Mouse (Mus musculus): Measurements from ENCODE around the gene Zc3h6. TPM values are rescaled to one million over a fixed set of nuclear protein-coding genes. Genes with fewer than 3 reads are reported as not detected.

Zc3h6 gene
- 1.1 and 2.2 TPM in 2 replicates for polyA plus RNA-seq (2016; fragmentation: Nextera tagmentation; extraction: Ambion mirVana)

GRCm38 (mm10) chr2:128966641-128967580, at the start of gene Zc3h6:
Gene Zc3h6, plus strand, starts transcription at chr2:128967402.
- DNase-seq (ENCODE audit: low spot score): peak; percentile 98
- H3K4me3 ChIP-seq: peak within 1 kb of the TSS; percentile 82
- H3K27ac ChIP-seq: peak within 1 kb of the TSS; percentile 100
- H3K9me3 ChIP-seq (replicated peaks): no peaks in the 10 kb centered on the region
- no peaks in the 10 kb centered on the region for H3K27me3 ChIP-seq (ENCODE audit: low read depth, poor library complexity, severe bottlenecking)
- H3K4me1 ChIP-seq: peaks cover 17% of the 10 kb centered on the region
- no peaks in the 10 kb centered on the region for H3K36me3 ChIP-seq
- WGBS: 2% methylated on average over 65 of the region's 65 CpGs

- no peaks in the 10 kb centered on the region for H3K9me3 ChIP-seq (replicated peaks)
- 87% methylated on average over 4 of the region's 4 CpGs for WGBS
- H3K4me1 ChIP-seq: no peaks in the 10 kb centered on the region
- H3K4me3 ChIP-seq: no peak overlapping the region
- DNase-seq (ENCODE audit: low spot score): no peak
- no peaks in the 10 kb centered on the region for H3K27me3 ChIP-seq (ENCODE audit: low read depth, poor library complexity, severe bottlenecking)
- H3K27ac ChIP-seq: no peak overlapping the region
- H3K36me3 ChIP-seq: peaks cover 39% of the 10 kb centered on the region
Measured at GRCm38 (mm10) chr2:128924799-128925198, 42.4 kb upstream of the Zc3h6 start.

- Histone ChIP-seq H3K9me3 (replicated peaks) (no peaks in the 10 kb centered on the region), H3K27ac (no peak overlapping the region), H3K4me1 (no peaks in the 10 kb centered on the region), H3K36me3 (peaks cover 64% of the 10 kb centered on the region), H3K27me3 (ENCODE audit: low read depth, poor library complexity, severe bottlenecking) (no peaks in the 10 kb centered on the region), H3K4me3 (no peak overlapping the region)
- WGBS: 85% methylated on average over 3 of the region's 3 CpGs
- DNase-seq (ENCODE audit: low spot score): no peak
Measured at GRCm38 (mm10) chr2:128928446-128928845, 38.8 kb upstream of the Zc3h6 start.

GRCm38 (mm10) chr2:128930704-128931103, 36.5 kb upstream of the Zc3h6 start:
- H3K4me1 ChIP-seq: no peaks in the 10 kb centered on the region
- H3K27me3 ChIP-seq (ENCODE audit: low read depth, poor library complexity, severe bottlenecking): no peaks in the 10 kb centered on the region
- no peaks in the 10 kb centered on the region for H3K9me3 ChIP-seq (replicated peaks)
- peaks cover 67% of the 10 kb centered on the region for H3K36me3 ChIP-seq
- no peak for DNase-seq (ENCODE audit: low spot score)
- H3K4me3 ChIP-seq: no peak overlapping the region
- no peak overlapping the region for H3K27ac ChIP-seq

- Histone ChIP-seq H3K27ac (no peak overlapping the region), H3K4me1 (no peaks in the 10 kb centered on the region), H3K36me3 (peaks cover 50% of the 10 kb centered on the region), H3K27me3 (ENCODE audit: low read depth, poor library complexity, severe bottlenecking) (no peaks in the 10 kb centered on the region), H3K4me3 (no peak overlapping the region), H3K9me3 (replicated peaks) (no peaks in the 10 kb centered on the region)
- WGBS: 90% methylated on average over 3 of the region's 3 CpGs
- no peak for DNase-seq (ENCODE audit: low spot score)
Measured at GRCm38 (mm10) chr2:128936256-128936655, 30.9 kb upstream of the Zc3h6 start.

- peaks cover 12% of the 10 kb centered on the region for H3K36me3 ChIP-seq
- H3K9me3 ChIP-seq (replicated peaks): no peaks in the 10 kb centered on the region
- peak within 1 kb of the TSS; percentile 87 for H3K27ac ChIP-seq
- H3K4me1 ChIP-seq: peaks cover 4% of the 10 kb centered on the region; the same call in 1 of the 2 replicates
- peak; percentile 98 for DNase-seq (ENCODE audit: low spot score)
- WGBS: 2% methylated on average over 65 of the region's 65 CpGs
- H3K4me3 ChIP-seq: peak within 1 kb of the TSS; percentile 71
- H3K27me3 ChIP-seq (ENCODE audit: low read depth, poor library complexity, severe bottlenecking): no peaks in the 10 kb centered on the region
Measured at GRCm38 (mm10) chr2:128943538-128944528, 23.4 kb upstream of the Zc3h6 start, which contains the start of gene Zc3h8. Gene Zc3h8, minus strand, starts transcription at chr2:128944077.

GRCm38 (mm10) chr2:128947962-128948588, 19.1 kb upstream of the Zc3h6 start:
- no peaks in the 10 kb centered on the region for H3K4me1 ChIP-seq
- H3K9me3 ChIP-seq (replicated peaks): no peaks in the 10 kb centered on the region
- 36% methylated on average over 6 of the region's 6 CpGs for WGBS
- H3K36me3 ChIP-seq: no peaks in the 10 kb centered on the region
- no peaks in the 10 kb centered on the region for H3K27me3 ChIP-seq (ENCODE audit: low read depth, poor library complexity, severe bottlenecking)
- no peak overlapping the region for H3K27ac ChIP-seq
- DNase-seq (ENCODE audit: low spot score): no peak
- no peak overlapping the region for H3K4me3 ChIP-seq

GRCm38 (mm10) chr2:128954186-128954585, 13.0 kb upstream of the Zc3h6 start:
- H3K36me3 ChIP-seq: no peaks in the 10 kb centered on the region
- no peak for DNase-seq (ENCODE audit: low spot score)
- H3K27me3 ChIP-seq (ENCODE audit: low read depth, poor library complexity, severe bottlenecking): no peaks in the 10 kb centered on the region
- H3K4me1 ChIP-seq: no peaks in the 10 kb centered on the region
- no peak overlapping the region for H3K4me3 ChIP-seq
- no peak overlapping the region for H3K27ac ChIP-seq
- H3K9me3 ChIP-seq (replicated peaks): no peaks in the 10 kb centered on the region

- Histone ChIP-seq H3K27me3 (ENCODE audit: low read depth, poor library complexity, severe bottlenecking) (no peaks in the 10 kb centered on the region), H3K4me1 (peaks cover 17% of the 10 kb centered on the region), H3K4me3 (peak overlapping the region; percentile 82; the same call in 1 of the 2 replicates), H3K36me3 (no peaks in the 10 kb centered on the region), H3K9me3 (replicated peaks) (no peaks in the 10 kb centered on the region), H3K27ac (peak overlapping the region; percentile 100)
- peak; percentile 38 for DNase-seq (ENCODE audit: low spot score)
- 36% methylated on average over 5 of the region's 5 CpGs for WGBS
Measured at GRCm38 (mm10) chr2:128965505-128966105, 1.6 kb upstream of the Zc3h6 start.

GRCm38 (mm10) chr2:128966236-128966635, 966 bp upstream of the Zc3h6 start:
- Histone ChIP-seq H3K27ac (peak overlapping the region; percentile 100), H3K36me3 (no peaks in the 10 kb centered on the region), H3K4me3 (peak overlapping the region; percentile 82), H3K9me3 (replicated peaks) (no peaks in the 10 kb centered on the region), H3K27me3 (ENCODE audit: low read depth, poor library complexity, severe bottlenecking) (no peaks in the 10 kb centered on the region), H3K4me1 (peaks cover 17% of the 10 kb centered on the region)
- DNase-seq (ENCODE audit: low spot score): no peak
- 36% methylated on average over 6 of the region's 6 CpGs for WGBS

- Histone ChIP-seq H3K4me1 (peaks cover 17% of the 10 kb centered on the region), H3K27me3 (ENCODE audit: low read depth, poor library complexity, severe bottlenecking) (no peaks in the 10 kb centered on the region), H3K4me3 (peak within 1 kb of the TSS; percentile 82), H3K9me3 (replicated peaks) (no peaks in the 10 kb centered on the region), H3K36me3 (no peaks in the 10 kb centered on the region), H3K27ac (peak within 1 kb of the TSS; percentile 100)
- DNase-seq (ENCODE audit: low spot score): peak; percentile 88
- under 1% methylated on average over 80 of the region's 80 CpGs for WGBS
Measured at GRCm38 (mm10) chr2:128967661-128968441, 649 bp downstream of the Zc3h6 start, which contains the start of gene Gm10762. Gene Gm10762, minus strand, starts transcription at chr2:128967725.

Measured in limb, embryonic 10.5 days (tissue).